Mouse (Mus musculus) limb, embryonic 15.5 days (tissue): ENCODE measurements around the gene Gm4737. TPM values are rescaled to one million over a fixed set of nuclear protein-coding genes. Genes with fewer than 3 reads are reported as not detected.
"Not testable (repeated sequence)": the region's sequence is repeated elsewhere in the genome, so short reads cannot be mapped to it uniquely, and the experiment has no call there.

ENCODE experiments used
- ATAC-seq: fragments of 200-750 bp; cut with Nextera tagmentation; 2 replicates; pipeline ENCODE4 v1.8.0; 2017; ENCODE audit warnings: low read depth, moderate TSS enrichment; ENCODE audit not compliant: insufficient number of reproducible peaks, low FRiP score, low TSS enrichment
- H3K27ac ChIP-seq: fragments of 300-500 bp; sonication (generic); 2 replicates; pipeline ENCODE4 v1.5.1; 2015; ENCODE audit warnings: moderate library complexity, mild to moderate bottlenecking, inconsistent platforms
- H3K27me3 ChIP-seq: fragments of 300-500 bp; sonication (generic); 2 replicates; pipeline ENCODE4 v1.6.1; 2015; ENCODE audit warnings: inconsistent platforms
- H3K36me3 ChIP-seq: fragments of 300-500 bp; sonication (generic); 2 replicates; pipeline ENCODE4 v1.6.1; 2015; ENCODE audit warnings: inconsistent platforms
- H3K4me1 ChIP-seq: fragments of 300-500 bp; sonication (generic); 2 replicates; pipeline ENCODE4 v1.6.1; 2015; ENCODE audit warnings: inconsistent platforms
- H3K4me2 ChIP-seq: fragments of 300-500 bp; sonication (generic); 2 replicates; pipeline ENCODE4 v1.6.1; 2015; ENCODE audit warnings: mild to moderate bottlenecking, inconsistent platforms
- H3K4me3 ChIP-seq: fragments of 300-500 bp; sonication (generic); 2 replicates; pipeline ENCODE4 v1.5.1; 2015; ENCODE audit warnings: mild to moderate bottlenecking, inconsistent platforms
- H3K9ac ChIP-seq: fragments of 300-500 bp; sonication (generic); 2 replicates; pipeline ENCODE4 v1.6.1; 2015; ENCODE audit warnings: inconsistent platforms
- H3K9me3 ChIP-seq: fragments of 300-500 bp; sonication (generic); 2 replicates; pipeline ENCODE4 v1.6.1; 2016; ENCODE audit warnings: inconsistent platforms
- WGBS: fragments of 180-500 bp; shearing (Covaris S2); methylation state at CpG from one replicate; pipeline ENCODE4 v1.1.7; 2015; 5-methylcytosine and 5-hydroxymethylcytosine counted together
- polyA plus RNA-seq: library from polyadenylated mRNA; unstranded; fragments of >200 nt; fragmentation: Nextera tagmentation; extraction: Ambion mirVana; gene quantifications from 2 replicates; pipeline ENCODE4 v1.2.1, GENCODE M21; 2015

Gene Gm4737
- 1.5 and 2.9 TPM in 2 replicates for polyA plus RNA-seq

- ATAC-seq, H3K9ac ChIP-seq, H3K4me2 ChIP-seq, H3K27ac ChIP-seq, H3K4me3 ChIP-seq, H3K27me3 ChIP-seq, H3K4me1 ChIP-seq, H3K9me3 ChIP-seq, H3K36me3 ChIP-seq: not testable (repeated sequence)
- 97% methylated on average over 13 of the region's 16 CpGs for WGBS
Observed at GRCm38 (mm10) chr16:46154832-46155231, at the start of gene Gm4737. Gm4737 (minus strand) TSS chr16:46155077.

- Histone ChIP-seq H3K4me3 (no peak overlapping the region), H3K4me2 (no peak overlapping the region), H3K9me3 (no peaks in the 10 kb centered on the region), H3K4me1 (no peaks in the 10 kb centered on the region), H3K27ac (no peak overlapping the region), H3K36me3 (no peaks in the 10 kb centered on the region), H3K9ac (no peak overlapping the region), H3K27me3 (no peaks in the 10 kb centered on the region)
- ATAC-seq: no peak
- 83% methylated on average over 5 of the region's 5 CpGs for WGBS
Observed at GRCm38 (mm10) chr16:46195792-46196191, 40.9 kb upstream of the Gm4737 start.

- Histone ChIP-seq H3K9me3 (no peaks in the 10 kb centered on the region), H3K9ac (no peak overlapping the region), H3K4me1 (no peaks in the 10 kb centered on the region), H3K4me3 (no peak overlapping the region), H3K27me3 (no peaks in the 10 kb centered on the region), H3K27ac (no peak overlapping the region), H3K36me3 (no peaks in the 10 kb centered on the region), H3K4me2 (no peak overlapping the region)
- WGBS: 84% methylated on average over 5 of the region's 5 CpGs
- no peak for ATAC-seq
Observed at GRCm38 (mm10) chr16:46183096-46183495, 28.2 kb upstream of the Gm4737 start.

GRCm38 (mm10) chr16:46178121-46178801, 23.4 kb upstream of the Gm4737 start:
- ATAC-seq: no peak
- Histone ChIP-seq H3K27ac (no peak overlapping the region), H3K4me1 (no peaks in the 10 kb centered on the region), H3K27me3 (no peaks in the 10 kb centered on the region), H3K4me2 (no peak overlapping the region), H3K4me3 (no peak overlapping the region), H3K36me3 (no peaks in the 10 kb centered on the region), H3K9ac (no peak overlapping the region), H3K9me3 (no peaks in the 10 kb centered on the region)
- WGBS: 64% methylated on average over 4 of the region's 4 CpGs

- Histone ChIP-seq H3K27ac (no peak overlapping the region), H3K9me3 (no peaks in the 10 kb centered on the region), H3K27me3 (no peaks in the 10 kb centered on the region), H3K4me2 (no peak overlapping the region), H3K4me3 (no peak overlapping the region), H3K36me3 (no peaks in the 10 kb centered on the region), H3K4me1 (no peaks in the 10 kb centered on the region), H3K9ac (no peak overlapping the region)
- no peak for ATAC-seq
Observed at GRCm38 (mm10) chr16:46173039-46173438, 18.2 kb upstream of the Gm4737 start.

- no peak overlapping the region for H3K9ac ChIP-seq
- H3K9me3 ChIP-seq: no peaks in the 10 kb centered on the region
- ATAC-seq: no peak
- no peak overlapping the region for H3K4me2 ChIP-seq
- WGBS: 68% methylated on average over 3 of the region's 3 CpGs
- H3K27me3 ChIP-seq: no peaks in the 10 kb centered on the region
- H3K27ac ChIP-seq: no peak overlapping the region
- no peaks in the 10 kb centered on the region for H3K36me3 ChIP-seq
- H3K4me3 ChIP-seq: no peak overlapping the region
- no peaks in the 10 kb centered on the region for H3K4me1 ChIP-seq
Observed at GRCm38 (mm10) chr16:46166971-46167370, 12.1 kb upstream of the Gm4737 start.

- no peak for ATAC-seq
- Histone ChIP-seq H3K4me3 (no peak overlapping the region), H3K4me2 (no peak overlapping the region), H3K4me1 (no peaks in the 10 kb centered on the region), H3K9me3 (no peaks in the 10 kb centered on the region), H3K9ac (no peak overlapping the region), H3K36me3 (no peaks in the 10 kb centered on the region), H3K27me3 (no peaks in the 10 kb centered on the region), H3K27ac (no peak overlapping the region)
- WGBS: 62% methylated on average over 4 of the region's 4 CpGs
Observed at GRCm38 (mm10) chr16:46165305-46165704, 10.4 kb upstream of the Gm4737 start.

GRCm38 (mm10) chr16:46151141-46151540, 3.7 kb downstream of the Gm4737 start:
- H3K27me3 ChIP-seq: no peaks in the 10 kb centered on the region
- no peak for ATAC-seq
- H3K4me3 ChIP-seq: no peak overlapping the region

GRCm38 (mm10) chr16:46148661-46149341, 6.1 kb downstream of the Gm4737 start:
- Histone ChIP-seq H3K27ac (no peak overlapping the region), H3K4me1 (no peaks in the 10 kb centered on the region), H3K4me3 (no peak overlapping the region), H3K36me3 (no peaks in the 10 kb centered on the region), H3K9me3 (no peaks in the 10 kb centered on the region), H3K4me2 (no peak overlapping the region), H3K27me3 (no peaks in the 10 kb centered on the region), H3K9ac (no peak overlapping the region)
- WGBS: 49% methylated on average over 3 of the region's 3 CpGs
- ATAC-seq: no peak

More at GRCm38 (mm10) chr16:46151141-46151540, 3.7 kb downstream of the Gm4737 start:
- Histone ChIP-seq H3K27ac (no peak overlapping the region), H3K4me1 (no peaks in the 10 kb centered on the region), H3K9me3 (no peaks in the 10 kb centered on the region), H3K4me2 (no peak overlapping the region), H3K9ac (no peak overlapping the region), H3K36me3 (no peaks in the 10 kb centered on the region)

- H3K4me2 ChIP-seq: no peak overlapping the region
- 79% methylated on average over 3 of the region's 3 CpGs for WGBS
- H3K4me1 ChIP-seq: no peaks in the 10 kb centered on the region
- H3K9me3 ChIP-seq: no peaks in the 10 kb centered on the region
- no peak overlapping the region for H3K9ac ChIP-seq
- H3K27me3 ChIP-seq: no peaks in the 10 kb centered on the region
- no peak overlapping the region for H3K27ac ChIP-seq
- no peaks in the 10 kb centered on the region for H3K36me3 ChIP-seq
- ATAC-seq: no peak
- no peak overlapping the region for H3K4me3 ChIP-seq
Observed at GRCm38 (mm10) chr16:46146962-46147361, 7.9 kb downstream of the Gm4737 start.

- Histone ChIP-seq H3K4me1 (no peaks in the 10 kb centered on the region), H3K9me3 (no peaks in the 10 kb centered on the region), H3K27me3 (no peaks in the 10 kb centered on the region), H3K9ac (no peak overlapping the region), H3K4me2 (no peak overlapping the region), H3K27ac (no peak overlapping the region), H3K4me3 (no peak overlapping the region), H3K36me3 (no peaks in the 10 kb centered on the region)
- ATAC-seq: no peak
Observed at GRCm38 (mm10) chr16:46122238-46122637, 32.6 kb downstream of the Gm4737 start.

GRCm38 (mm10) chr16:46121420-46121819, 33.5 kb downstream of the Gm4737 start:
- Histone ChIP-seq H3K36me3 (no peaks in the 10 kb centered on the region), H3K27me3 (no peaks in the 10 kb centered on the region), H3K4me1 (no peaks in the 10 kb centered on the region), H3K27ac (no peak overlapping the region), H3K9ac (no peak overlapping the region), H3K4me3 (no peak overlapping the region), H3K4me2 (no peak overlapping the region), H3K9me3 (no peaks in the 10 kb centered on the region)
- WGBS: 51% methylated on average over 2 of the region's 2 CpGs
- no peak for ATAC-seq
